Mouse (Mus musculus) small intestine, adult 2 months (tissue): Measurements from ENCODE around the gene Gm11634. TPM values are rescaled to one million over a fixed set of nuclear protein-coding genes. Genes with fewer than 3 reads are reported as not detected.
"Not testable (repeated sequence)": the region's sequence is repeated elsewhere in the genome, so short reads cannot be mapped to it uniquely, and the experiment has no call there.

Experiments
- H3K27ac ChIP-seq: fragments of 200-500 bp; 2 replicates; pipeline ENCODE4 v1.5.1; 2012; ENCODE audit warnings: low read depth, low read length, control low read depth, inconsistent platforms; ENCODE audit not compliant: insufficient read depth
- H3K27me3 ChIP-seq: fragments of 200-500 bp; 2 replicates; pipeline ENCODE4 v1.6.1; 2012; ENCODE audit warnings: mild to moderate bottlenecking, moderate library complexity, low read length, inconsistent platforms; ENCODE audit not compliant: control insufficient read depth, insufficient read depth
- H3K36me3 ChIP-seq: fragments of 200-500 bp; 2 replicates; pipeline ENCODE4 v1.6.1; 2012; ENCODE audit warnings: mild to moderate bottlenecking, low read length, control low read depth, inconsistent platforms; ENCODE audit not compliant: control insufficient read depth, insufficient read depth
- H3K4me1 ChIP-seq: fragments of 200-500 bp; 2 replicates; pipeline ENCODE4 v1.6.1; 2012; ENCODE audit warnings: low read length, inconsistent platforms, mixed read lengths; ENCODE audit not compliant: control insufficient read depth, insufficient read depth, insufficient read length
- H3K4me3 ChIP-seq: fragments of 200-500 bp; 2 replicates; pipeline ENCODE4 v1.5.1; 2012; ENCODE audit warnings: low read depth, mild to moderate bottlenecking, control low read depth, inconsistent platforms, low read length, moderate library complexity
- CTCF ChIP-seq: fragments of 200-500 bp; IDR thresholded peaks from 2 replicates; pipeline ENCODE4 v1.5.1; 2012; ENCODE audit warnings: low read depth, mild to moderate bottlenecking, control low read depth, inconsistent platforms, low read length, moderate library complexity, mixed read lengths; ENCODE audit not compliant: insufficient replicate concordance, insufficient read length; ENCODE audit errors: extremely low read depth
- POLR2A ChIP-seq: fragments of 200-500 bp; IDR thresholded peaks from 2 replicates; pipeline ENCODE4 v1.6.1; 2012; ENCODE audit warnings: low read depth, mild to moderate bottlenecking, control low read depth, inconsistent platforms, low read length, moderate library complexity
- WGBS: fragments of 180-500 bp; shearing (Covaris S2); methylation state at CpG from one replicate; pipeline ENCODE4 v1.1.7; 2018; 5-methylcytosine and 5-hydroxymethylcytosine counted together
- polyA plus RNA-seq: library from polyadenylated mRNA; depleted of rRNA; stranded (reverse); fragments of >200 nt; gene quantifications from 2 replicates; pipeline ENCODE4 v1.2.3, GENCODE M21; 2012

The Gm11634 gene
- polyA plus RNA-seq, 1 experiment = not detected

DNA sequence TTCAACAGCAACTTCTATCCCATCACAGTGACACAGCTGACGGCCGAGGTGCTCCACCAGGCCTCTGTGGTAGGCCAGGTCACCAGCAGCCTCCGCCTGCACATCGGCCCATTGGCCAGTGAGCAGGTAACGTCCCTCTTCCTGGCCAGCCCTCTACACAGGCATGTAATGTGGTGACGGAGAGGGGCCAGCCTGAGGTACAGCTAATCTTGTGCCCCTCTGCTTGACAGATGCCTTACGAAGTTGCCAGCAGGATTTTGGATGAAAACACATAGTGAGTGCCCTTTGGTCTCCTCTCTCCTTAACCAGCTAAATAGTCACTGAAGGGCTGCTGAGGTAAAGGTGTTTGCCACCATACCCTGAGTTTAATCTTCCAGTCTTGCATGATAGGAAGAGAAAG is 10.2 kb downstream of the Gm11634 start:
- WGBS = 91% methylated on average over 7 of the region's 7 CpGs

DNA sequence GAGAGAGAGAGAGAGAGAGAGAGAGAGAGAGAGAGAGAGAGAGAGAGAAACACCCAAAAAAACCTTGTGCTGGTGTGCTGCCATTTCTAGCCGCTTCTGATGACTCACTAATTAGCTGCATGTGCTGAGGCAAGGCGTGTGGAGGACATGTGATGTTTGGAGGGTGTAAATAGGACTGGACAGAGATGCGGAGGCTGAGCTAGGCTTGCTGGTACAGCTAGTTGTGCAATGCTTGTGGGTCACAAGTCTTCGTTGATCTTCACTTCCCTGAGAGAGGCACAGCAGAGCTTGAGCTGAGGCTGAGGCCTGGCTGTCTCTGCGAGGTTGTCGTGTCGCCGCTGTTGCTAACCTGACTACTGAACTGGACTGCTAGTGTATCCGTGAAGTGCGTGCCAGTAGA is 11.4 kb downstream of the Gm11634 start:
- WGBS = 84% methylated on average over 10 of the region's 10 CpGs

More for the DNA sequence above, 10.2 kb downstream of the Gm11634 start:
- H3K36me3 ChIP-seq = peaks cover 31% of the 10 kb centered on the region
- no peaks in the 10 kb centered on the region for H3K27me3 ChIP-seq
- H3K4me1 ChIP-seq = peaks cover 16% of the 10 kb centered on the region
- no peak for TF ChIP-seq POLR2A
- TF ChIP-seq CTCF = no peak
- peak overlapping the region; percentile 48; the same call in 1 of the 2 replicates for H3K27ac ChIP-seq
- H3K4me3 ChIP-seq = no peak overlapping the region

DNA sequence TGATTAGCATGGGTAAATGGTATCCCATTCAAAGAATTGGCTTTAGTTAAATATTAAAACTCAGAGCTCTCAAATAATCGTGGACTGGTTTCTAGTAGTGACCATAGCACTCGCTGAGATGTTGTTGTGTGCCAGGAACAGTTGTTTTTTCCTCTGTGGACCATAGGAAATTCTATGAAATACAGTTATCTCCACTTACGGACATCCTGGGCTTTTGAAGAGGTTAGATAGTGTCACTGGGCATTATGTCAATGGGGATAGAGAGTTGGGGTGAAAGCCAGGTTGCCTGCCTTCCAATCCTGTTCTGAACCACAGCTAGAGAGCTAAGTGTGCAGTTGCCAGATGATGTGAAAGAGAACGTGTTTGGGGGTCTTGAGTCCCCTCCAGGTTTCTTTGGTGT is 13.3 kb downstream of the Gm11634 start:
- WGBS = 66% methylated on average over 4 of the region's 4 CpGs
- Histone ChIP-seq H3K36me3 (peaks cover 31% of the 10 kb centered on the region), H3K27me3 (no peaks in the 10 kb centered on the region), H3K4me3 (no peak overlapping the region), H3K4me1 (peaks cover 16% of the 10 kb centered on the region), H3K27ac (no peak overlapping the region)
- TF ChIP-seq POLR2A (no peak), CTCF (no peak)

More for the DNA sequence above, 11.4 kb downstream of the Gm11634 start:
- Histone ChIP-seq H3K27ac (peak overlapping the region; percentile 17; the same call in 1 of the 2 replicates), H3K36me3 (peaks cover 34% of the 10 kb centered on the region), H3K27me3 (no peaks in the 10 kb centered on the region), H3K4me1 (peaks cover 16% of the 10 kb centered on the region), H3K4me3 (no peak overlapping the region)
- TF ChIP-seq POLR2A (no peak), CTCF (no peak)

DNA sequence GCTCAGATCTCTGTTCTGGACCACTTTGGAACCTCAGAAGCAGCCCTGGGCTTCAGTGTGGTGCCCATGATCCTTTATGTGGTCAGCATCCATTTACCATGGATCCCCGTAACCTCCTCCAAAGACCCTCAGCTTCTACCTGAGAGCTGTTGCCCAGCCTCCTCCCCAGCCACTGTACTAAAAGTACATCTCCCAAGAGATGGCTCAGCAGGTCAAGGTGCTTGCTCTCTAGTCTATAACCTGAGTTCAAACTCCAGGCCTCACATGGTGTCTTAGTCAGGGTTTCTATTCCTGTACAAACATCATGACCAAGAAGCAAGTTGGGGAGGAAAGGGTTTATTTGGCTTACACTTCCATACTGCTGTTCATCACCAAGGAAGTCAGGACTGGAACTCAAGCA is 14.0 kb downstream of the Gm11634 start:
- Histone ChIP-seq H3K27ac (peak overlapping the region; percentile 85), H3K4me1 (peaks cover 14% of the 10 kb centered on the region), H3K36me3 (peaks cover 38% of the 10 kb centered on the region)
- not testable (repeated sequence) for H3K4me3 ChIP-seq, H3K27me3 ChIP-seq
- 94% methylated on average over 1 of the region's 1 CpGs for WGBS

DNA sequence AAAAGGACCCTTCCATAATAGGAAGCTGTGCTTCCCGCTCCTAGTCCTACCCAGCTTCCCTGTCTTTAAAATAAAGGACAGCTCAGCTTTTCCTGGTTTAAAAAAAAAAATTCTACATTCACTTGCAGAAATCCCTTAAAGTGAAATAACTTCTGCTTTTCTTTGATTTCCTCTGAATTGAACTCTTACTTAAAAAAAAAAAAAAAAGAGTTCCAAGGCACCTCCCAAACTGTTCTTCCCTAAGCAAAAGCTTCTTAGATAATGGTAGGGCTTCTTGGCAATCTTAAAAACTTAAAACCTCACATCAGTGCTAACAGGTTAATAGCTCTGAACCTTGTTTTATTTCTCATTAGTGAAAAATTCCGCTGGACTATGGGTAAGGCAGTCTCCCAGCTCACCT is 15.9 kb downstream of the Gm11634 start:
- WGBS = 83% methylated on average over 2 of the region's 2 CpGs
- Histone ChIP-seq H3K36me3 (peaks cover 41% of the 10 kb centered on the region), H3K27me3 (no peaks in the 10 kb centered on the region), H3K4me1 (peaks cover 3% of the 10 kb centered on the region; the same call in 1 of the 2 replicates), H3K4me3 (peak overlapping the region; percentile 63), H3K27ac (peak overlapping the region; percentile 98)
- no peak for TF ChIP-seq CTCF
- TF ChIP-seq POLR2A = no peak

DNA sequence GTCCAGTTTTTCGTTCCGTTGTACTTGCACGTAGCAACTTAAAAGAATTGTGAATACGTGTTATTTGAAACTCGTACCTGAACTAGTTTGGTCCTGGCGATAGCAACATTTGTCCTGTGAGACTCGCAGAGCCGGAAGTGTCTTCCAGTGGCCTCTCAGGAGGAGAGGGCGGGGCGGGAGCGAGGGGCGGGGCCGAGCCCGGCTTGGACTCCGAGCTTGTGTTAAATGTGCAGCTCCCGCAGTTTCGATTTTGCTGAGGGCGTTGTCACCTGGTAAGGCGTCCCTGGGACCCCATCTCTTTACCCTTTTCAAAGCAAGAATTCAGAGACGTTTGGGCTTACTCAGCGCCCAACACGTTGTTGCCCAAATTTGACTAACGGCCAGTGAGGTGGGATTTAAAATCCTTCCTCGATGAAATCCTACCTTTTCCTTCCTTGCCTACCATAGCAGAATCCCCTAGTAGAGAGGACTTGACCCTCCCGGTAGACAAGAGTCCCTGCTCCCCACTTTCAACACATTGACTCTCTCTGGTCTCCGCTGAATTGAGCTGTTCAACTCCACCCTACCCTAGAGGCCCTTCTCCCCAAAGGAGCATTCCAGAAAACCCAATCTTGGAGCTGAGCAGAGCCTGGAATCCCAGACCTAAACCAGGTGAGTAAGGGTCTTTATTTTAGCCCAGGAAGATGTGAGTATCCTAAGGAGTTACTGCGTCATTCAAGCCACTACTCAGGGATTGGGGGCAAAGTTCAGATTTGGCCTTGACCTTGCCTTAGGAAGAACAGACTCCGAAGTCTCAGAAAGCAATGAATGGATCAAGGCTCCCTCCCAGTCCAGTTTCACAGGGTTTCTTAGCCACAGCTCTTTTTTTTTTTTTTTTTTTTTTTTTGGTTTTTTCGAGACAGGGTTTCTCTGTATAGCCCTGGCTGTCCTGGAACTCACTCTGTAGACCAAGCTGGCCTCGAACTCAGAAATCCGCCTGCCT is 16.7 kb downstream of the Gm11634 start, which contains the start of gene Tmem106a:
Gene Tmem106a (plus strand): TSS at position 189 of the 982 bp plus-strand sequence.
- WGBS = 10% methylated on average over 30 of the region's 31 CpGs
- H3K4me3 ChIP-seq = peak within 1 kb of the TSS; percentile 63
- H3K4me1 ChIP-seq = no peaks in the 10 kb centered on the region; the same call in 1 of the 2 replicates
- no peaks in the 10 kb centered on the region for H3K27me3 ChIP-seq
- peaks cover 45% of the 10 kb centered on the region for H3K36me3 ChIP-seq
- peak within 1 kb of the TSS; percentile 98 for H3K27ac ChIP-seq
- TF ChIP-seq CTCF (no peak), POLR2A (peak; percentile 72)

DNA sequence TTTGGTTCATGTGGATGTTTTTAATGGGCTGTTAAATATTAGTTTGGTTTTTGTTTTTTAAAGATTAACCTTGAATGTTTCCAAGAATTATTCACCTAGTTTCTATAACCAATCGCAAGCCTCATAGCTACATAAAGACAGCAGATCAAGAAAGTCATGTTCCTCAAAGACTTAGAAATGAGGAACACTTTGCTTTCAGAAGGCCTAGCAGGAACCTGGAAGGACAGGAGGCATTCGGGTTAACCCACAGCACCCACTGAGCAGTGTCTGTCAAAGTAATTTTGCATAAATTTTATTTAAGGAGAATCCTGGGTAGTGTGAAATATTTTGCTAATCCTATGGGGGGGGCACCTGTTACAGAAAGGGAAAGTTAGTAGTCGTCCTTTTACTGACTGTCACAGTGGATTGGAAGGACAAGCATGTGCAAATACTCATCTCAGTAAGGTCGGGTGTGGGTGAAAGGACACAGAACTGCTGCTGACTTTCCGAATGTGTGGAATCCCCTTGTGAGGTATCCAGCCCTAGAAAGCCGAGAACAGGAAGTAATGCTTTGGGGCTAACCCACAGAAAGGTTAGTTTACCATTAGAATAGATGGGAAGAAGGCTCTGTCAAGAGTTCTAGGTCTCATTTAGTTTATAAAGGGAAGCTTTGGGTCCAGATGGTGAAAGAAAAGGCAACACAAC is 17.8 kb downstream of the Gm11634 start:
- no peak for TF ChIP-seq POLR2A
- no peak for TF ChIP-seq CTCF
- Histone ChIP-seq H3K4me1 (no peaks in the 10 kb centered on the region; the same call in 1 of the 2 replicates), H3K4me3 (no peak overlapping the region), H3K27ac (0 out of 2 replicates have a peak overlapping the region, but pooled peaks have one; percentile 16), H3K36me3 (peaks cover 45% of the 10 kb centered on the region), H3K27me3 (no peaks in the 10 kb centered on the region)
- 65% methylated on average over 6 of the region's 6 CpGs for WGBS
